Mouse (Mus musculus) heart, embryonic 16.5 days (tissue): ENCODE data around the gene Fbxo3. TPM values are rescaled to one million over a fixed set of nuclear protein-coding genes. Genes with fewer than 3 reads are reported as not detected.
"Not testable (repeated sequence)": the region's sequence is repeated elsewhere in the genome, so short reads cannot be mapped to it uniquely, and the experiment has no call there.

Experiments used
- ATAC-seq: fragments of 200-750 bp; cut with Nextera tagmentation; replicated peaks from 2 replicates; pipeline ENCODE4 v1.8.0; 2017; ENCODE audit warnings: moderate number of reproducible peaks; ENCODE audit not compliant: insufficient read depth, low FRiP score; ENCODE audit errors: extremely low read depth
- H3K27ac ChIP-seq: fragments of 300-500 bp; sonication (generic); 2 replicates; pipeline ENCODE4 v1.5.1; 2014; ENCODE audit warnings: mild to moderate bottlenecking, low read length, control low read depth, moderate library complexity
- H3K27me3 ChIP-seq: fragments of 300-500 bp; sonication (generic); 2 replicates; pipeline ENCODE4 v1.6.1; 2014; ENCODE audit warnings: low read length, mixed read lengths; ENCODE audit not compliant: control insufficient read depth, insufficient read depth
- H3K36me3 ChIP-seq: fragments of 300-500 bp; sonication (generic); 2 replicates; pipeline ENCODE4 v1.6.1; 2014; ENCODE audit not compliant: control insufficient read depth, insufficient read depth
- H3K4me1 ChIP-seq: fragments of 300-500 bp; sonication (generic); 2 replicates; pipeline ENCODE4 v1.6.1; 2014; ENCODE audit warnings: low read length, mixed read lengths; ENCODE audit not compliant: control insufficient read depth, insufficient read depth
- H3K4me2 ChIP-seq: fragments of 300-500 bp; sonication (generic); 2 replicates; pipeline ENCODE4 v1.6.1; 2014; ENCODE audit warnings: low read depth, mild to moderate bottlenecking, control low read depth, low read length
- H3K4me3 ChIP-seq: fragments of 300-500 bp; sonication (generic); 2 replicates; pipeline ENCODE4 v1.5.1; 2014; ENCODE audit warnings: mild to moderate bottlenecking, control low read depth, low read length
- H3K9ac ChIP-seq: fragments of 300-500 bp; sonication (generic); 2 replicates; pipeline ENCODE4 v1.6.1; 2014; ENCODE audit warnings: low read length, control low read depth
- H3K9me3 ChIP-seq: fragments of 300-500 bp; sonication (generic); replicated peaks from 2 replicates; pipeline ENCODE4 v1.6.1; 2016; ENCODE audit warnings: low read length; ENCODE audit not compliant: control insufficient read depth
- WGBS: fragments of 180-500 bp; shearing (Covaris S2); extraction: QIAGEN DNeasy Blood & Tissue Kit; methylation state at CpG from one replicate; pipeline ENCODE4 v1.1.7; 2014; 5-methylcytosine and 5-hydroxymethylcytosine counted together
- polyA plus RNA-seq: library from polyadenylated mRNA; unstranded; fragments of >200 nt; fragmentation: Nextera tagmentation; extraction: Ambion mirVana; gene quantifications from 2 replicates; pipeline ENCODE4 v1.2.1, GENCODE M21; 2015

Gene Fbxo3
- 46.7 and 49.8 TPM in 2 replicates for polyA plus RNA-seq

GRCm38 (mm10) chr2:104027458-104028138 lies at the start of gene Fbxo3:
Gene Fbxo3 (plus strand): TSS chr2:104027721.
- no peaks in the 10 kb centered on the region for H3K36me3 ChIP-seq
- no peaks in the 10 kb centered on the region for H3K27me3 ChIP-seq
- H3K9me3 ChIP-seq: no peaks in the 10 kb centered on the region
- peak within 1 kb of the TSS; percentile 97 for H3K9ac ChIP-seq
- peak; percentile 97 for ATAC-seq
- H3K4me2 ChIP-seq: peak within 1 kb of the TSS; percentile 89
- peaks cover 19% of the 10 kb centered on the region for H3K4me1 ChIP-seq
- H3K27ac ChIP-seq: peak within 1 kb of the TSS; percentile 71
- WGBS: under 1% methylated on average over 42 of the region's 44 CpGs
- H3K4me3 ChIP-seq: peak within 1 kb of the TSS; percentile 98

DNA sequence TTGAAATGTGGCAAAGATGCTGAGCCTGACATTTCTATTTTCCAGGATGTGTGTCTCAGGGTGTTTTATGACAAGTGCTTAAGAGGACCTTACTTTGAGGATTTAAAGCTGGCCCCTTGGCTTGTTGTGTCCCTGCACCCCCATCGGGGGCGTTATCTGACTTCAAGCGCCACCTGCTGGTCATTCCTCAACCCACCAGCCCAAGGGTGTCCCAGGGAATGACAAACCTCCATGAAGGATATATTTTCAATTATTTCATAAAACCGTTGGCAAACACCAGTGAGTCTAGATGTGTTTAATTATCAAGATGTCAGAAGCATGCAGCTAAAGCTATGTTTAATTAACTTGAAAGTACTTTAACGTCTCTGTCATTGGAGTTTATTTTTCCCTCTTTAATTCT lies 45.3 kb upstream of the Fbxo3 start:
- WGBS: 7% methylated on average over 5 of the region's 5 CpGs
- ATAC-seq: no peak
- H3K27ac ChIP-seq: no peak overlapping the region

DNA sequence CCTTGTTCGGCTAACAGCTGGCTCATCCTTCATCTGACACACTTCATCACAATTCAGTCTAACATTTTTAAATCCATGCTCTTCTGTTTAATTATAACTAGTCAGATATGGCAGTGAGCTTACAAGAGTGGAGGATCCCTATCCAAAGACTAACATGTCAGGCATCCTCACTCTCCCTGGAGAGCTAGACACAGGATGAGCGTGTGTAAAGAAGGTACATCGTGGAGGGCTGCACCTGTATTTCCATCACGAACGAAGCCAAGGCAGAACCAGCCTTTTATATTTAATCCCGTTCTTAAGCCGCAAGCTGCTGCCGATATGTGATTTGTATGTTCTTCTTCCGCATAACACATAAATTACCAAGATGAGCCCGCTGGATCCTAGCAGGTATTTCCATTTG lies 44.4 kb upstream of the Fbxo3 start:
- Histone ChIP-seq H3K36me3 (no peaks in the 10 kb centered on the region), H3K9ac (no peak overlapping the region), H3K4me1 (no peaks in the 10 kb centered on the region), H3K9me3 (no peaks in the 10 kb centered on the region), H3K27me3 (peaks cover 10% of the 10 kb centered on the region), H3K4me3 (no peak overlapping the region), H3K27ac (no peak overlapping the region), H3K4me2 (no peak overlapping the region)
- WGBS: 86% methylated on average over 10 of the region's 10 CpGs
- no peak for ATAC-seq

More for the DNA sequence above, 45.3 kb upstream of the Fbxo3 start:
- Histone ChIP-seq H3K27me3 (peaks cover 10% of the 10 kb centered on the region), H3K4me3 (no peak overlapping the region), H3K36me3 (no peaks in the 10 kb centered on the region), H3K4me1 (no peaks in the 10 kb centered on the region), H3K9me3 (no peaks in the 10 kb centered on the region), H3K4me2 (no peak overlapping the region), H3K9ac (no peak overlapping the region)

GRCm38 (mm10) chr2:103987595-103987994 lies 39.9 kb upstream of the Fbxo3 start:
- H3K9me3 ChIP-seq, H3K4me3 ChIP-seq, H3K9ac ChIP-seq, H3K36me3 ChIP-seq, H3K4me1 ChIP-seq, ATAC-seq, H3K27me3 ChIP-seq, H3K27ac ChIP-seq, H3K4me2 ChIP-seq: not testable (repeated sequence)
- 61% methylated on average over 5 of the region's 8 CpGs for WGBS

- 0 out of 2 replicates have a peak, but pooled peaks cover 2% of the 10 kb centered on the region for H3K27me3 ChIP-seq
- H3K9ac ChIP-seq: no peak overlapping the region
- no peak overlapping the region for H3K4me2 ChIP-seq
- no peaks in the 10 kb centered on the region for H3K36me3 ChIP-seq
- H3K9me3 ChIP-seq: no peaks in the 10 kb centered on the region
- H3K4me3 ChIP-seq: no peak overlapping the region
- no peak for ATAC-seq
- no peak overlapping the region for H3K27ac ChIP-seq
- WGBS: 79% methylated on average over 6 of the region's 6 CpGs
- H3K4me1 ChIP-seq: no peaks in the 10 kb centered on the region
Measured at GRCm38 (mm10) chr2:103989724-103990123, 37.8 kb upstream of the Fbxo3 start.

GRCm38 (mm10) chr2:103991303-103991702 lies 36.2 kb upstream of the Fbxo3 start:
- no peak overlapping the region for H3K27ac ChIP-seq
- H3K36me3 ChIP-seq: no peaks in the 10 kb centered on the region
- no peak overlapping the region for H3K9ac ChIP-seq
- no peak for ATAC-seq
- no peaks in the 10 kb centered on the region for H3K9me3 ChIP-seq
- no peak overlapping the region for H3K4me2 ChIP-seq
- H3K27me3 ChIP-seq: 0 out of 2 replicates have a peak, but pooled peaks cover 2% of the 10 kb centered on the region
- H3K4me1 ChIP-seq: no peaks in the 10 kb centered on the region
- no peak overlapping the region for H3K4me3 ChIP-seq

DNA sequence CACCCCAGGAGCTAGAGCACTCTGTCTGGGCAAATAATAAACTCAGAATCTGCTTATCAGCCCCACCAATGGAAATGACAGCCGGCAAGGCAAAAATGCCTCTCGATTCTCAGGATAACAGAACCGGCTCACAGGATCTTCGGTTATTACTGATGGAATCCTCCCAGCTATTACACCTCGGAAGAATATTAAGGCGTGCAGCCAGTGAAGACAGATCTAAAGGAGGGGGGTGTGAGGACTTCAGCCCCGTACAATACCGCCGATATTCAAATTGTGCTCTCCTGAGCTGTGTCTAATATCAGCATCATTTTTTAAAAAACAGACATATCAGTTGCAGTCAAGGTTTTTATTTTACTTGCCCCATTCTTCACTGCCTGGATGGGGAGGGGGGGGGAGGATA lies 35.4 kb upstream of the Fbxo3 start:
- H3K36me3 ChIP-seq: no peaks in the 10 kb centered on the region
- 0 out of 2 replicates have a peak, but pooled peaks cover 2% of the 10 kb centered on the region for H3K27me3 ChIP-seq
- 55% methylated on average over 9 of the region's 9 CpGs for WGBS
- no peak overlapping the region for H3K9ac ChIP-seq
- no peak for ATAC-seq
- no peaks in the 10 kb centered on the region for H3K9me3 ChIP-seq
- no peak overlapping the region for H3K4me2 ChIP-seq
- no peak overlapping the region for H3K27ac ChIP-seq
- no peaks in the 10 kb centered on the region for H3K4me1 ChIP-seq
- H3K4me3 ChIP-seq: no peak overlapping the region

GRCm38 (mm10) chr2:103992618-103993332 lies 34.7 kb upstream of the Fbxo3 start:
- 0 out of 2 replicates have a peak, but pooled peaks cover 2% of the 10 kb centered on the region for H3K27me3 ChIP-seq
- 35% methylated on average over 17 of the region's 17 CpGs for WGBS
- no peaks in the 10 kb centered on the region for H3K9me3 ChIP-seq
- H3K4me1 ChIP-seq: no peaks in the 10 kb centered on the region
- no peak overlapping the region for H3K9ac ChIP-seq
- H3K27ac ChIP-seq: no peak overlapping the region
- H3K4me2 ChIP-seq: no peak overlapping the region
- ATAC-seq: no peak
- no peaks in the 10 kb centered on the region for H3K36me3 ChIP-seq
- H3K4me3 ChIP-seq: no peak overlapping the region

DNA sequence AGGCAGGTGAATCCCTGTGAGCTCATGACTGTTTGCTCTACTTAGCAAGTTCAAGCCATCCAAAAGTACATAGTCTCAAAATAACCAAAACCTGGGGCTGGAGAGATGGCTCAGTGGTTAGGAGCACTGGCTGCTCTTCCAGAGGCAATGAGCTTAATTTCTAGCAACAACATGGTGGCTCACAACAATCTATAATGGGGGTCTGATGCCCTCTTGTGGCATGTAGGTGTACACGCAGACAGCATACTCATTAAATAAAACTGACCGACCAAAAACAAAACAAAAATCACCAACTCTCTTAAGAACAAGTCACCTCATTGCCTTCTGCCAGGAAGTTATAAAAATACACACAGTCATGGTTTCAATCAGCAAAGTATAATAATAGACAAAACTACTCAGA lies 26.4 kb upstream of the Fbxo3 start:
- Histone ChIP-seq H3K4me2 (no peak overlapping the region), H3K9ac (no peak overlapping the region), H3K9me3 (no peaks in the 10 kb centered on the region), H3K36me3 (no peaks in the 10 kb centered on the region), H3K27ac (no peak overlapping the region), H3K27me3 (peaks cover 6% of the 10 kb centered on the region), H3K4me3 (no peak overlapping the region), H3K4me1 (no peaks in the 10 kb centered on the region)
- ATAC-seq: no peak
- WGBS: 26% methylated on average over 2 of the region's 2 CpGs
